Mouse (Mus musculus) midbrain, postnatal 0 days (tissue): ENCODE measurements at regions not wholly inside any gene's neighbourhood (a gene's known extent, or its start where the extent isn't known, plus 50 kb on each side); places are given as distances from the start of the nearest gene placed in this dataset.
A peak's percentile ranks its signal among the peaks of the same experiment; 100 is the strongest.

Experiments used
- ATAC-seq: fragments of 200-750 bp; cut with Nextera tagmentation; 2 replicates; pipeline ENCODE4 v1.8.0; 2017; ENCODE audit warnings: moderate number of reproducible peaks, mild to moderate bottlenecking, moderate TSS enrichment, moderate library complexity; ENCODE audit not compliant: low FRiP score
- DNase-seq: peaks from one replicate; pipeline ENCODE4 v3.0.0-alpha.2; 2015; ENCODE audit warnings: low spot score
- H3K27ac ChIP-seq: fragments of 300-500 bp; sonication (generic); 2 replicates; pipeline ENCODE4 v1.5.1; 2014; ENCODE audit warnings: low read depth, mild to moderate bottlenecking, low read length, mixed read lengths
- H3K27me3 ChIP-seq: fragments of 300-500 bp; sonication (generic); 2 replicates; pipeline ENCODE4 v1.6.1; 2014; ENCODE audit warnings: low read length, control low read depth, mixed read lengths; ENCODE audit not compliant: insufficient read depth
- H3K36me3 ChIP-seq: fragments of 300-500 bp; sonication (generic); 2 replicates; pipeline ENCODE4 v1.6.1; 2014; ENCODE audit warnings: low read length, control low read depth, mixed read lengths; ENCODE audit not compliant: insufficient read depth
- H3K4me1 ChIP-seq: fragments of 300-500 bp; sonication (generic); 2 replicates; pipeline ENCODE4 v1.6.1; 2014; ENCODE audit warnings: mild to moderate bottlenecking, control low read depth, antibody characterized with exemption, low read length, mixed read lengths; ENCODE audit not compliant: insufficient read depth
- H3K4me2 ChIP-seq: fragments of 300-500 bp; sonication (generic); 2 replicates; pipeline ENCODE4 v1.6.1; 2014; ENCODE audit warnings: low read depth, mild to moderate bottlenecking, low read length, mixed read lengths; ENCODE audit not compliant: poor library complexity, severe bottlenecking
- H3K4me3 ChIP-seq: fragments of 300-500 bp; sonication (generic); 2 replicates; pipeline ENCODE4 v1.5.1; 2014; ENCODE audit warnings: low read depth, mild to moderate bottlenecking, low read length, moderate library complexity
- H3K9ac ChIP-seq: fragments of 300-500 bp; sonication (generic); replicated peaks from 2 replicates; pipeline ENCODE4 v1.6.1; 2014; ENCODE audit warnings: mild to moderate bottlenecking, low read length, moderate library complexity, mixed read lengths; ENCODE audit not compliant: poor library complexity, severe bottlenecking
- H3K9me3 ChIP-seq: fragments of 300-500 bp; sonication (generic); 2 replicates; pipeline ENCODE4 v1.6.1; 2016; ENCODE audit warnings: low read length, control low read depth
- CTCF ChIP-seq: IDR thresholded peaks from 2 replicates; pipeline ENCODE4 v1.5.1; 2016; ENCODE audit warnings: antibody characterized with exemption, mild to moderate bottlenecking
- WGBS: fragments of 180-500 bp; shearing (Covaris S2); extraction: QIAGEN DNeasy Blood & Tissue Kit; methylation state at CpG from one replicate; pipeline ENCODE4 v1.1.7; 2014; 5-methylcytosine and 5-hydroxymethylcytosine counted together

DNA sequence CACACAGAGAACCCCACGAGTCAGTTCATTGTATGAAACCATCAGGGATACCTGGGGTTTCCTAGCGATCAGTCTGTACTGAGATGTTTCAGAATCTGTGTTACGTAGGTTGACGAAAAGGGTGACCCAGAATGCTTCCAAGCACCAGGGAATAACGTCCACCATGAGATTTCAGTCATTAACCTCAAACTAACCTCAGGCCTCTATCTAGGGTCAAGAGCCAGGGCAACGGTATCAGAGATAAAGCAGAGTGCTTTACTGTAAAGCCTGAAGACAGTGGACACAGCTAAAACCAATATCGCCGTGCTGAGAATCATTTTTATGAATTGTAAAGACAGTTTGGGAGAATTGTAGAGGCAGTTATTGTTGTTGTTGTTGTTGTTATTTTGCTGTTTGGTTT, 52.9 kb upstream of the Errfi1 start:
- no peak for DNase-seq
- ATAC-seq = no peak
- Histone ChIP-seq H3K27ac (no peak overlapping the region), H3K9ac (no peak overlapping the region), H3K27me3 (no peaks in the 10 kb centered on the region), H3K4me2 (no peak overlapping the region), H3K4me3 (no peak overlapping the region), H3K9me3 (no peaks in the 10 kb centered on the region), H3K36me3 (no peaks in the 10 kb centered on the region), H3K4me1 (no peaks in the 10 kb centered on the region)
- no peak for TF ChIP-seq CTCF
- 92% methylated on average over 8 of the region's 8 CpGs for WGBS

DNA sequence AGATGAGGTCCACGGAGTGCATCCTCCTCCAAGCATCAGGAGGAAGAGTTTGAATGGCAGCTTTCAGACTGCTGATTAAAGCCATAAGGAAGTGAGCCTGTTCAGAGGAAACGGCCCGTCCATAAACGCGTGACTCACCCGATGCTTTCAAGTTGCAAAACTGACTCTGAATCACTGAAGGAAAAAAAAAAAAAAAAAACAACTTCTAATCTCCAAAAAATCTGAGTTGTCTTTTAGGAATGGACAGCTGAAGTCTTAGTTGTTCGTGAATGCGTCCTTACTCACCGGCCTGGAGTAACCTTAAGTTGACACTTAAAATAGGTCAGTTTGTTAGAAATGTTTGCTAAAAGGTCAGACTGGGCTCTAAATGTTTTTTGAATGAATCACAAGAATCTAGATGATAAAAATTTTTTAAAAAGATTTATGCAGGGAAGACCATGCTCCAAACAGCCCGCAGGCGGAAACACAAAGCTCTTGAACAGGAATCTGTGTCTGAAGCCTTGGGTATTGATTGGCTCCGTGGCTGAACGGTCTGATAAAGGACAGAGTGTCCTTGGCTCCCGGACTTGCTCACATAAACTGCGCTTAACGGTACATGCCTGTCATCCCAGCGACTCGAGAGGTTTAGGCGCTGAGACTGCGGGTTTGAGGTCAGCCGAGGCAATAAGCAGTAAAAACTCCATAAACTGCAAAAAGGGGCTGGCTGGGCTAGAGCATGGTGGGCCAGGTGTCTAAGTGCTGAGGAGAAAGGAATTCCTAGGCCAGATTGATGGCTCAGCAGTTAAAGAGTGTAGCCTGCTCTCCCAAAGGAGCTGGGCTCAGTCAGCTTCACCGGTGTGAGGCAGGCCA, 53.9 kb upstream of the Errfi1 start:
- no peak overlapping the region for H3K4me2 ChIP-seq
- WGBS = 72% methylated on average over 22 of the region's 22 CpGs
- no peak for TF ChIP-seq CTCF
- H3K9me3 ChIP-seq = no peaks in the 10 kb centered on the region
- no peak overlapping the region for H3K9ac ChIP-seq
- 0 out of 2 replicates have a peak, but pooled peaks cover 4% of the 10 kb centered on the region for H3K4me1 ChIP-seq
- no peak overlapping the region for H3K27ac ChIP-seq
- H3K36me3 ChIP-seq = no peaks in the 10 kb centered on the region
- DNase-seq = no peak
- H3K4me3 ChIP-seq = no peak overlapping the region
- ATAC-seq = no peak
- H3K27me3 ChIP-seq = no peaks in the 10 kb centered on the region

GRCm38 (mm10) chr4:150798783-150799530, 54.8 kb upstream of the Errfi1 start:
- ATAC-seq = no peak
- no peaks in the 10 kb centered on the region for H3K9me3 ChIP-seq
- no peaks in the 10 kb centered on the region for H3K27me3 ChIP-seq
- no peak for TF ChIP-seq CTCF
- no peak for DNase-seq
- H3K27ac ChIP-seq = peak overlapping the region; percentile 6; the same call in 1 of the 2 replicates
- H3K4me3 ChIP-seq = no peak overlapping the region
- 49% methylated on average over 13 of the region's 13 CpGs for WGBS
- no peak overlapping the region for H3K4me2 ChIP-seq
- H3K36me3 ChIP-seq = no peaks in the 10 kb centered on the region
- 0 out of 2 replicates have a peak, but pooled peaks cover 8% of the 10 kb centered on the region for H3K4me1 ChIP-seq
- no peak overlapping the region for H3K9ac ChIP-seq

DNA sequence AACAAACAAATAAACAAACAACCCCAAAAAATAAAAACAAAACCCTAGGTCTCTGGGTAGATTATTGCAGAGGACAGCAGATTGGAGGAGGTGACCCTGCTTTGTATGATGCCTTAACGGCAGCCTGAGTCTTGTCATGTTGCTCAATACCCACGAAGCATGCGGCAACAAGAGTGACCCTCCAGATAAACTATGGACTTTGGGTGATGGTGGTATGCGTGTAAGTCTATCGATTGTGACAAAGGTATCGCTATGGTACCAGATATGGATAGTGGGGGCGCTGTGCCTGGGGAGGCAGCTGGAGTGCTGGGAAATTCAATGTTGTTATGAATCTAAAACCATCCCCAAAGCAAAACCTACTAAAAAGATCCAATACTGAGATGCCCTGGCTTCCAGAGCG, 55.4 kb upstream of the Errfi1 start:
- Histone ChIP-seq H3K9me3 (no peaks in the 10 kb centered on the region), H3K4me1 (0 out of 2 replicates have a peak, but pooled peaks cover 8% of the 10 kb centered on the region), H3K27ac (no peak overlapping the region), H3K27me3 (no peaks in the 10 kb centered on the region), H3K4me3 (no peak overlapping the region), H3K9ac (no peak overlapping the region), H3K36me3 (no peaks in the 10 kb centered on the region), H3K4me2 (no peak overlapping the region)
- WGBS = 91% methylated on average over 8 of the region's 8 CpGs
- no peak for TF ChIP-seq CTCF
- ATAC-seq (no peak), DNase-seq (no peak)

GRCm38 (mm10) chr4:150797057-150797456, 56.7 kb upstream of the Errfi1 start:
- 0 out of 2 replicates have a peak, but pooled peaks cover 8% of the 10 kb centered on the region for H3K4me1 ChIP-seq
- no peak overlapping the region for H3K27ac ChIP-seq
- H3K9me3 ChIP-seq = no peaks in the 10 kb centered on the region
- H3K9ac ChIP-seq = no peak overlapping the region
- no peaks in the 10 kb centered on the region for H3K36me3 ChIP-seq
- no peak overlapping the region for H3K4me3 ChIP-seq
- DNase-seq (no peak), ATAC-seq (no peak)
- TF ChIP-seq CTCF = no peak
- no peaks in the 10 kb centered on the region for H3K27me3 ChIP-seq
- H3K4me2 ChIP-seq = no peak overlapping the region
- WGBS = 77% methylated on average over 3 of the region's 3 CpGs

- H3K4me2 ChIP-seq = no peak overlapping the region
- WGBS = 40% methylated on average over 5 of the region's 5 CpGs
- ATAC-seq (peak; percentile 41; the same call in 1 of the 2 replicates), DNase-seq (peak; percentile 37)
- H3K36me3 ChIP-seq = no peaks in the 10 kb centered on the region
- no peak overlapping the region for H3K4me3 ChIP-seq
- no peak overlapping the region for H3K9ac ChIP-seq
- H3K27ac ChIP-seq = peak overlapping the region; percentile 71
- H3K4me1 ChIP-seq = 0 out of 2 replicates have a peak, but pooled peaks cover 8% of the 10 kb centered on the region
- no peak for TF ChIP-seq CTCF
- H3K9me3 ChIP-seq = no peaks in the 10 kb centered on the region
- H3K27me3 ChIP-seq = no peaks in the 10 kb centered on the region
Measured at GRCm38 (mm10) chr4:150794878-150795277, 58.8 kb upstream of the Errfi1 start.
